Mouse (Mus musculus) midbrain, embryonic 16.5 days (tissue): ENCODE results near the gene Meis2. TPM values are rescaled to one million over a fixed set of nuclear protein-coding genes. Genes with fewer than 3 reads are reported as not detected.
A peak's percentile ranks its signal among the peaks of the same experiment; 100 is the strongest.

ENCODE experiments used
- ATAC-seq: fragments of 200-750 bp; cut with Nextera tagmentation; 2 replicates; pipeline ENCODE4 v1.8.0; 2017; ENCODE audit warnings: moderate TSS enrichment
- H3K27ac ChIP-seq: fragments of 300-500 bp; sonication (generic); 2 replicates; pipeline ENCODE4 v1.5.1; 2014; ENCODE audit warnings: mild to moderate bottlenecking, low read length, mixed read lengths
- H3K27me3 ChIP-seq: fragments of 300-500 bp; sonication (generic); 2 replicates; pipeline ENCODE4 v1.6.1; 2014; ENCODE audit warnings: low read depth, low read length, mixed read lengths; ENCODE audit not compliant: control insufficient read depth, insufficient read depth
- H3K36me3 ChIP-seq: fragments of 300-500 bp; sonication (generic); 2 replicates; pipeline ENCODE4 v1.6.1; 2014; ENCODE audit warnings: mild to moderate bottlenecking, low read length, moderate library complexity, mixed read lengths; ENCODE audit not compliant: control insufficient read depth, insufficient read depth
- H3K4me1 ChIP-seq: fragments of 300-500 bp; sonication (generic); 2 replicates; pipeline ENCODE4 v1.6.1; 2014; ENCODE audit warnings: mild to moderate bottlenecking, low read length, mixed read lengths; ENCODE audit not compliant: control insufficient read depth, insufficient read depth
- H3K4me2 ChIP-seq: fragments of 300-500 bp; sonication (generic); 2 replicates; pipeline ENCODE4 v1.6.1; 2014; ENCODE audit warnings: mild to moderate bottlenecking, low read length, mixed read lengths
- H3K4me3 ChIP-seq: fragments of 300-500 bp; sonication (generic); 2 replicates; pipeline ENCODE4 v1.5.1; 2014; ENCODE audit warnings: low read depth, mild to moderate bottlenecking, low read length, moderate library complexity, mixed read lengths
- H3K9ac ChIP-seq: fragments of 300-500 bp; sonication (generic); 2 replicates; pipeline ENCODE4 v1.6.1; 2014; ENCODE audit warnings: low read depth, low read length, mixed read lengths
- H3K9me3 ChIP-seq: fragments of 300-500 bp; sonication (generic); replicated peaks from 2 replicates; pipeline ENCODE4 v1.6.1; 2014; ENCODE audit warnings: mild to moderate bottlenecking, low read length, mixed read lengths; ENCODE audit not compliant: control insufficient read depth, poor library complexity, severe bottlenecking
- WGBS: fragments of 180-500 bp; shearing (Covaris S2); extraction: QIAGEN DNeasy Blood & Tissue Kit; methylation state at CpG from one replicate; pipeline ENCODE4 v1.1.7; 2014; 5-methylcytosine and 5-hydroxymethylcytosine counted together
- polyA plus RNA-seq: library from polyadenylated mRNA; unstranded; fragments of >200 nt; fragmentation: Nextera tagmentation; extraction: Ambion mirVana; gene quantifications from 2 replicates; pipeline ENCODE4 v1.2.1, GENCODE M21; 2015

Gene Meis2
- polyA plus RNA-seq, 1 experiment from 2014 or later = 70.2 TPM

GRCm38 (mm10) chr2:115855511-115856400, 209.9 kb downstream of the Meis2 start:
- peak; percentile 84 for ATAC-seq

GRCm38 (mm10) chr2:115854828-115855311, 210.8 kb downstream of the Meis2 start:
- Histone ChIP-seq H3K9ac (0 out of 2 replicates have a peak overlapping the region, but pooled peaks have one; percentile 20), H3K4me1 (peaks cover 16% of the 10 kb centered on the region), H3K4me3 (peak overlapping the region; percentile 2), H3K36me3 (no peaks in the 10 kb centered on the region), H3K27me3 (peaks cover 22% of the 10 kb centered on the region), H3K9me3 (no peaks in the 10 kb centered on the region), H3K27ac (peak overlapping the region; percentile 65), H3K4me2 (peak overlapping the region; percentile 36)
- ATAC-seq = no peak
- 1% methylated on average over 25 of the region's 25 CpGs for WGBS

More at GRCm38 (mm10) chr2:115855511-115856400, 209.9 kb downstream of the Meis2 start:
- no peaks in the 10 kb centered on the region for H3K36me3 ChIP-seq
- peaks cover 17% of the 10 kb centered on the region for H3K4me1 ChIP-seq
- peak overlapping the region; percentile 57 for H3K27ac ChIP-seq
- H3K9me3 ChIP-seq = no peaks in the 10 kb centered on the region
- peak overlapping the region; percentile 14 for H3K4me3 ChIP-seq
- peak overlapping the region; percentile 47 for H3K4me2 ChIP-seq
- peaks cover 21% of the 10 kb centered on the region for H3K27me3 ChIP-seq
- under 1% methylated on average over 33 of the region's 33 CpGs for WGBS
- H3K9ac ChIP-seq = no peak overlapping the region

GRCm38 (mm10) chr2:115854007-115854827, 211.4 kb downstream of the Meis2 start:
- Histone ChIP-seq H3K27ac (peak overlapping the region; percentile 65), H3K9ac (0 out of 2 replicates have a peak overlapping the region, but pooled peaks have one; percentile 20), H3K9me3 (no peaks in the 10 kb centered on the region), H3K27me3 (peaks cover 22% of the 10 kb centered on the region), H3K4me1 (peaks cover 10% of the 10 kb centered on the region), H3K4me3 (no peak overlapping the region), H3K4me2 (peak overlapping the region; percentile 36), H3K36me3 (no peaks in the 10 kb centered on the region)
- 8% methylated on average over 14 of the region's 14 CpGs for WGBS
- ATAC-seq = no peak

- no peak overlapping the region for H3K27ac ChIP-seq
- H3K36me3 ChIP-seq = no peaks in the 10 kb centered on the region
- peaks cover 20% of the 10 kb centered on the region for H3K27me3 ChIP-seq
- H3K4me3 ChIP-seq = no peak overlapping the region; the same call in 1 of the 2 replicates
- WGBS = 5% methylated on average over 4 of the region's 4 CpGs
- no peak for ATAC-seq
- no peak overlapping the region; the same call in 1 of the 2 replicates for H3K4me2 ChIP-seq
- no peak overlapping the region for H3K9ac ChIP-seq
- H3K9me3 ChIP-seq = no peaks in the 10 kb centered on the region
- H3K4me1 ChIP-seq = peaks cover 9% of the 10 kb centered on the region
Measured at GRCm38 (mm10) chr2:115853221-115853620, 212.4 kb downstream of the Meis2 start.

GRCm38 (mm10) chr2:115852615-115853014, 213.0 kb downstream of the Meis2 start:
- H3K4me3 ChIP-seq = peak overlapping the region; percentile 27
- peak overlapping the region; percentile 59 for H3K4me2 ChIP-seq
- H3K36me3 ChIP-seq = no peaks in the 10 kb centered on the region
- under 1% methylated on average over 22 of the region's 22 CpGs for WGBS
- peaks cover 9% of the 10 kb centered on the region for H3K4me1 ChIP-seq
- H3K27me3 ChIP-seq = peaks cover 16% of the 10 kb centered on the region
- ATAC-seq = peak; percentile 34; the same call in 1 of the 2 replicates
- peak overlapping the region; percentile 42; the same call in 1 of the 2 replicates for H3K27ac ChIP-seq
- no peaks in the 10 kb centered on the region for H3K9me3 ChIP-seq
- peak overlapping the region; percentile 38; the same call in 1 of the 2 replicates for H3K9ac ChIP-seq

GRCm38 (mm10) chr2:115852109-115852508, 213.5 kb downstream of the Meis2 start:
- 14% methylated on average over 11 of the region's 11 CpGs for WGBS
- Histone ChIP-seq H3K27ac (no peak overlapping the region; the same call in 1 of the 2 replicates), H3K4me2 (peak overlapping the region; percentile 59), H3K36me3 (no peaks in the 10 kb centered on the region), H3K4me3 (peak overlapping the region; percentile 27; the same call in 1 of the 2 replicates), H3K9ac (no peak overlapping the region; the same call in 1 of the 2 replicates), H3K27me3 (peaks cover 16% of the 10 kb centered on the region), H3K4me1 (peaks cover 9% of the 10 kb centered on the region), H3K9me3 (no peaks in the 10 kb centered on the region)
- no peak for ATAC-seq

- Histone ChIP-seq H3K4me3 (no peak overlapping the region), H3K9me3 (no peaks in the 10 kb centered on the region), H3K4me1 (peaks cover 7% of the 10 kb centered on the region), H3K27ac (no peak overlapping the region), H3K36me3 (no peaks in the 10 kb centered on the region), H3K9ac (no peak overlapping the region), H3K4me2 (no peak overlapping the region), H3K27me3 (peaks cover 16% of the 10 kb centered on the region)
- 93% methylated on average over 4 of the region's 4 CpGs for WGBS
- no peak for ATAC-seq
Measured at GRCm38 (mm10) chr2:115850961-115851360, 214.7 kb downstream of the Meis2 start.

- no peak overlapping the region for H3K4me3 ChIP-seq
Measured at GRCm38 (mm10) chr2:115842821-115843220, 222.8 kb downstream of the Meis2 start.

More at GRCm38 (mm10) chr2:115842821-115843220, 222.8 kb downstream of the Meis2 start:
- Histone ChIP-seq H3K27ac (no peak overlapping the region), H3K9ac (no peak overlapping the region), H3K4me1 (no peaks in the 10 kb centered on the region), H3K27me3 (no peaks in the 10 kb centered on the region), H3K36me3 (no peaks in the 10 kb centered on the region), H3K9me3 (0 out of 2 replicates have a peak, but pooled peaks cover 3% of the 10 kb centered on the region), H3K4me2 (no peak overlapping the region)
- no peak for ATAC-seq
